Mouse (Mus musculus): ENCODE results near the gene Rere.

Rere gene

GRCm38 (mm10) chr4:150281018-150281761 lies at the start of gene Rere:
Rere (plus strand) TSS chr4:150281646.
- DNase-seq = peak; percentile 98

GRCm38 (mm10) chr4:150231871-150232270 lies 49.6 kb upstream of the Rere start:
- no peak for DNase-seq

GRCm38 (mm10) chr4:150234599-150235327 lies 46.7 kb upstream of the Rere start:
- DNase-seq = no peak

- DNase-seq = no peak
Measured at GRCm38 (mm10) chr4:150235585-150235984, 45.9 kb upstream of the Rere start.

- no peak for DNase-seq
Measured at GRCm38 (mm10) chr4:150236031-150236430, 45.4 kb upstream of the Rere start.

GRCm38 (mm10) chr4:150236521-150237481 lies 44.6 kb upstream of the Rere start, which contains the start of gene Eno1:
Eno1 (plus strand) TSS chr4:150236721.
- peak; percentile 99 for DNase-seq

- peak; percentile 61 for DNase-seq
Measured at GRCm38 (mm10) chr4:150237636-150238361, 43.6 kb upstream of the Rere start.

- no peak for DNase-seq
Measured at GRCm38 (mm10) chr4:150238433-150239086, 42.9 kb upstream of the Rere start.

- no peak for DNase-seq
Measured at GRCm38 (mm10) chr4:150239087-150239480, 42.4 kb upstream of the Rere start.

- no peak for DNase-seq
Measured at GRCm38 (mm10) chr4:150239503-150239902, 41.9 kb upstream of the Rere start.

- DNase-seq = peak; percentile 79
Measured at GRCm38 (mm10) chr4:150239951-150240368, 41.5 kb upstream of the Rere start.

GRCm38 (mm10) chr4:150240381-150240886 lies 41.0 kb upstream of the Rere start:
- no peak for DNase-seq

GRCm38 (mm10) chr4:150241708-150242107 lies 39.7 kb upstream of the Rere start:
- no peak for DNase-seq

GRCm38 (mm10) chr4:150242745-150243144 lies 38.7 kb upstream of the Rere start:
- DNase-seq = no peak

- DNase-seq = no peak
Measured at GRCm38 (mm10) chr4:150245876-150246275, 35.6 kb upstream of the Rere start.

GRCm38 (mm10) chr4:150248009-150248408 lies 33.4 kb upstream of the Rere start:
- DNase-seq = peak; percentile 80

- no peak for DNase-seq
Measured at GRCm38 (mm10) chr4:150248917-150249316, 32.5 kb upstream of the Rere start.

GRCm38 (mm10) chr4:150249731-150250270 lies 31.6 kb upstream of the Rere start:
- no peak for DNase-seq

GRCm38 (mm10) chr4:150250549-150251422 lies 30.7 kb upstream of the Rere start:
- peak; percentile 68 for DNase-seq

GRCm38 (mm10) chr4:150254416-150254815 lies 27.0 kb upstream of the Rere start:
- no peak for DNase-seq

All from kidney, postnatal 10 days (tissue).